Mouse (Mus musculus): ENCODE data around the gene Supt16. TPM values are rescaled to one million over a fixed set of nuclear protein-coding genes. Genes with fewer than 3 reads are reported as not detected.

Supt16 gene
- polyA plus RNA-seq, 1 experiment from 2014 or later = 72.3 TPM

DNA sequence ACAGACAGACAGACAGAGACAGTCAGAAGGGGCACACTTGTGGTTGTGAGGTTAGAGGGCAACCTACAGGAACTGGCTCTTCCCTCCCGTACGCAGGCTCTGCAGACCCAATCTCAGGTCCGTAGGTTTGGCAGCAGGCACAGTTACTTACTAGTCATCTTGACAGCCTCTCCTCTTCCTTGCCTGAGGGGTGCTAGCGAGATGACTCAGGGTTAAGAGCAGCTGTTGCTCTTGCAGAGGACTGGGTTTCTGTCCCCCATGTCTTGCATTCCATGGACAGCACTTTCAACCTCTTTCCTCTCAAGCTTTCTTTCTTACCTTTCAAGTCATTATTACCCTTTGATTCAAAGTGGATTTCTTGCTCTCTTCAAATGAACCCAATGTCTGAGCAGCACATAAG lies 53.1 kb downstream of the Supt16 start:
- Histone ChIP-seq H3K9ac (no peak overlapping the region), H3K27me3 (no peaks in the 10 kb centered on the region), H3K4me1 (peaks cover 17% of the 10 kb centered on the region), H3K9me3 (no peaks in the 10 kb centered on the region), H3K4me3 (no peak overlapping the region), H3K36me3 (no peaks in the 10 kb centered on the region), H3K27ac (no peak overlapping the region), H3K4me2 (replicated peaks) (no peak overlapping the region)
- WGBS = 68% methylated on average over 4 of the region's 4 CpGs
- ATAC-seq (ENCODE audit: low FRiP score, low read depth) = no peak

DNA sequence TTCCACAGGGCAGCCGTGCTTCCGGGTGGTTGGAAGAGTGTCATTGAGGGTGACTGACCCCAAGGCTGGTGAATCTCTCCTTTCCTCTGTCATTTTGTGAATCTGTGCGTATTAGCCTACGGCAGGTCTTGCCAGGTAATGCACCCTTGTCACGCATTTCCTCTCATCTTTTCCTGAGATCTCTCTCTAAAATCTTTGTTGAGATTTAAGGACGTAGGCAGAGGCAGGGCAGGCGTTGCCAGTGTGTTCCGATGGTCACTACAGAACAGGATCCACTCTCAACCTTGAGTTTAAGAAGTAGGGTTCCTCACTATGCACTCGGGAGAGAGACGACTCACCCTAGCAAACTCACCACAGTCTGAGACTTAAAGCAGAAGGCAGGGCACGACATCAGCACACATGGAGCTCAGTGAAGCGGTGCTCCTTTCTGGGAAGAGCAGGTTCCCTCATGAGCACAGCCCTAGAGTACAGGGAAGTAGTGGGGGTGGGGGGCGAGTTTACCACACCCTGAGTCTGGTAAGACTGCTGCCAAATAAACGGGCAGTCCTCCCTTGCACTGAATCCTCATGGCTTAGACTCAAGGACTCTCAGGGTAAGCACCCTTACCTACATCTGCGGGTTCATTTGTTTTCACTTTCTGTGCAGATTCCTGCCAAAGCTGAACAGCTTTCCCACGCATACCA lies 55.6 kb downstream of the Supt16 start:
- Histone ChIP-seq H3K27me3 (no peaks in the 10 kb centered on the region), H3K4me3 (no peak overlapping the region)
- WGBS = 68% methylated on average over 16 of the region's 16 CpGs

DNA sequence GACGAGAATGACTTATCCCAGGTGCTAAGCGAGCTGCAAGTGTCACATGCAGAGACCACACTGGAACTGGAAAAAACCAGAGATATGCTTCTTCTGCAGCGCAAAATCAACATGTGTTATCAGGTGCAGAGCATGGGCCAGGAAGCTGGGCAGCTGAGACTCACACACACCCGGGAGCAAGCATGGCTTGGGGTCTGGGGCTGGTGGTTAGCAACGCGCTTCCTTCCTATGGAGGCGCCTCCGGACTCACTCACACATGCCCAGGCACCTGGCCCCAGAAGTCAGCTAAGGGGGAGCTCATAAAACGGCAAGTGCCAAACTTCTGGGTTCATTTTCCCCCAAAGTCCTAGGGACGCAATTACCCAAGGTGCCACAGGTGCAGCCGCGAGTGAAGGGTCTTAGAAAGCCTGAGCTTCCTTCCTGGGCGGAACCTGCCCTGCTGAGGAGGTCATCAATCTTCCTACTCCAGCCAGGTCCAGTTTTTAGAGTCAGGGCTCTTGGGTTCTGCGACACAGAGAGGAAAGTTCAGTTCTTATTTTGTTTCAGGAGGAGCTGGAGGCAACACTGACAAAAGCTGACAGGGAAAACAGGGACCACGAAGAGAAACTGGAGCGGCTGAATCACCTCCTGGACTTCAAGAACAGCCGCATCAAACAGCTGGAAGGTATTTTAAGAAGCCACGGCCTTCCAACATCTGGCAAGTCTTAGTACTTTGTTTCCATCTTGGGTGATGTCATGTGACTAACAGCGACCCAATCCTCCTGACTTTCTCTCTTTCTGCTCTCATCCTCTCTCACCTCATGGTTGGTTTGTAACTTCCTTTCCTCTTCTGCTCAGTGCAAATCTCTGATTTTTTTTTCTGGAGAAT lies 56.4 kb downstream of the Supt16 start:
- no peaks in the 10 kb centered on the region for H3K27me3 ChIP-seq
- H3K4me2 ChIP-seq (replicated peaks) = peak overlapping the region; percentile 46
- 0 out of 2 replicates have a peak, but pooled peaks have one; percentile 28 for ATAC-seq (ENCODE audit: low FRiP score, low read depth)
- H3K9me3 ChIP-seq = no peaks in the 10 kb centered on the region
- 0 out of 2 replicates have a peak overlapping the region, but pooled peaks have one; percentile 1 for H3K4me3 ChIP-seq
- WGBS = 32% methylated on average over 19 of the region's 19 CpGs
- H3K36me3 ChIP-seq = no peaks in the 10 kb centered on the region
- peaks cover 17% of the 10 kb centered on the region for H3K4me1 ChIP-seq
- peak overlapping the region; percentile 29; the same call in 1 of the 2 replicates for H3K27ac ChIP-seq
- H3K9ac ChIP-seq = no peak overlapping the region

More for the DNA sequence above, 55.6 kb downstream of the Supt16 start:
- Histone ChIP-seq H3K36me3 (no peaks in the 10 kb centered on the region), H3K27ac (no peak overlapping the region), H3K9me3 (no peaks in the 10 kb centered on the region), H3K9ac (no peak overlapping the region), H3K4me1 (peaks cover 17% of the 10 kb centered on the region), H3K4me2 (replicated peaks) (peak overlapping the region; percentile 46; the same call in 1 of the 2 replicates)
- no peak for ATAC-seq (ENCODE audit: low FRiP score, low read depth)

DNA sequence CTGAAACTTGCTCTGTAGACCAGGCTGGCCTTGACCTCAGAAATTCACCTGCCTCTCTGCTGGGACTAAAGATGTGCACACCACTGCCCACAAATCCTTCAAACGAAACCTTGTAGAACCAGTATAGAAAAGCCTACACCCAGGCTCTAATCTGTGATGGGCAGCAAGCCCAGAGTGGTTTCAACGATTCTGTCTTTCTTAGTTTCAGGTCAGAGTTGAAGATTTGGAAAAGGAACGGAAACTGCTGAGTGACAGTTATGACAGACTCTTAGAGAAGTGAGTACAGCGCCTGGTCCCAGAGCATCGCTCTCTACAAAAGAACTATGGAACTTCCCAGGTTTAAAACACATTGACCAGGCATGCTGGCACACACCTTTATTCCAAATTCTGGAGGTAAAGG lies 63.6 kb downstream of the Supt16 start:
- Histone ChIP-seq H3K4me2 (replicated peaks) (no peak overlapping the region), H3K36me3 (no peaks in the 10 kb centered on the region), H3K4me3 (no peak overlapping the region), H3K27ac (no peak overlapping the region), H3K4me1 (no peaks in the 10 kb centered on the region), H3K27me3 (no peaks in the 10 kb centered on the region), H3K9ac (no peak overlapping the region), H3K9me3 (no peaks in the 10 kb centered on the region)
- WGBS = 80% methylated on average over 5 of the region's 5 CpGs
- no peak for ATAC-seq (ENCODE audit: low FRiP score, low read depth)

DNA sequence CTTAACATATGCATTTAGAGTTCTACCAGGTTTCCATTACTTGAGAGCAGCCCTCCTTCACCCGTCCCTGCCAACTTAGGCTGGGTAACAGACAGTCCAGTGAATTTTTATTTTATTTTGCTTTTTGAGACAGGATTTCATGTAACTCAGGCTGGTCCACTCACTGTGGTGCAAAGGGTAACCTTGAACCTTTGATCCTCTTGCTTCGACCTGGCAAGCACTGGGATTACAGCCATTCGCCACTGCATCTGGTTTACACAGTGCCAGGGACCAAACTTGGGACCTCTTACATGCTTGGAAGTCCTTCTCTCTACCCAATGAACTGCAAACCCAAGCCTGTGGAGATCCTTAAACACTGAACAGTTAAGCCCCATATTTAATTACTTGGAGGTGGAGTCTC lies 72.6 kb downstream of the Supt16 start:
- Histone ChIP-seq H3K9me3 (no peaks in the 10 kb centered on the region), H3K4me3 (no peak overlapping the region), H3K27me3 (no peaks in the 10 kb centered on the region), H3K9ac (no peak overlapping the region), H3K27ac (no peak overlapping the region), H3K4me2 (replicated peaks) (no peak overlapping the region), H3K4me1 (no peaks in the 10 kb centered on the region), H3K36me3 (no peaks in the 10 kb centered on the region)
- no peak for ATAC-seq (ENCODE audit: low FRiP score, low read depth)
- WGBS = 96% methylated on average over 3 of the region's 3 CpGs

DNA sequence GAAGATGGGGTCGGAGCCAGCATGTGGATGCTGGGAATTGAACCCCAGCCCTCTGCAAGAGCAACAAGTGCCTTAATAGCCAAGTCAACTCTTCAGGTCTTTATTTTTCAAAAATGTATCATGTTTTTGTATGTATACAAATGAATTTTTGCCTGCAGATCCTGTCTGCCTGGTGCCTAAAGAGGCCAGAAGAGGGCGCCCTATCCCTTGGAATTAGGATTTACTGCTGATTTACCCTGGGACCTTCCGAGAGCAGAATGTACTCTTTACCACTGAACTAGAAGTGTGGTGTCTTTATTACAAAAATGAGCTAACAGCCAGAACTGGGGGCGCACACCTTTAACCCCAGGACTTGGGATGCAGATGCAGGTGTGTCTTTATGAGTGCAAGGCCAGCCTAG lies 73.3 kb downstream of the Supt16 start:
- no peak overlapping the region for H3K27ac ChIP-seq
- no peak overlapping the region for H3K4me3 ChIP-seq
- no peak for ATAC-seq (ENCODE audit: low FRiP score, low read depth)
- no peak overlapping the region for H3K9ac ChIP-seq
- no peaks in the 10 kb centered on the region for H3K4me1 ChIP-seq
- WGBS = 24% methylated on average over 4 of the region's 4 CpGs
- no peaks in the 10 kb centered on the region for H3K36me3 ChIP-seq
- no peaks in the 10 kb centered on the region for H3K27me3 ChIP-seq
- H3K9me3 ChIP-seq = no peaks in the 10 kb centered on the region
- H3K4me2 ChIP-seq (replicated peaks) = no peak overlapping the region

DNA sequence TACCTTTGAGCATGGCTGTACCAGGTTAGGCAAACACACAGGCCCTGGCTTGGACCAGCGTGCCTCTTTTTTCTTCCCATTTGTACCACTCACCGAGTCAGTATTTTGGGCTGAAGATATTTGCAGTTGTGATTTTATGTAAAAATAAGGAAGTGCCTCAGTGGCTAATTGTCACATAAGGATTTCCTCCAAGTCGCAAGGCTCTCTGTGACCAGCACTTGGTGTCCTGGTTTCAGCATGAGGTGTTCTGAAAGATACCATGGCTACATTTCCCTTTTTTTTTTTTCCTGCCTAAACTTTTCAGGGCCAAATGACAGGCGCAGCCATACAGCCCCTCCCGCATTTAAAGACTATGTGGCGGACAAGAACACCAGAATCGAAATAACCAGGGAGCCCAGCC lies 77.0 kb downstream of the Supt16 start:
- Histone ChIP-seq H3K27me3 (no peaks in the 10 kb centered on the region), H3K4me2 (replicated peaks) (peak overlapping the region; percentile 90), H3K4me3 (peak overlapping the region; percentile 57; the same call in 1 of the 2 replicates), H3K9ac (no peak overlapping the region), H3K27ac (no peak overlapping the region; the same call in 1 of the 2 replicates), H3K9me3 (no peaks in the 10 kb centered on the region), H3K36me3 (no peaks in the 10 kb centered on the region), H3K4me1 (0 out of 2 replicates have a peak, but pooled peaks cover 3% of the 10 kb centered on the region)
- 59% methylated on average over 7 of the region's 7 CpGs for WGBS
- no peak for ATAC-seq (ENCODE audit: low FRiP score, low read depth)

DNA sequence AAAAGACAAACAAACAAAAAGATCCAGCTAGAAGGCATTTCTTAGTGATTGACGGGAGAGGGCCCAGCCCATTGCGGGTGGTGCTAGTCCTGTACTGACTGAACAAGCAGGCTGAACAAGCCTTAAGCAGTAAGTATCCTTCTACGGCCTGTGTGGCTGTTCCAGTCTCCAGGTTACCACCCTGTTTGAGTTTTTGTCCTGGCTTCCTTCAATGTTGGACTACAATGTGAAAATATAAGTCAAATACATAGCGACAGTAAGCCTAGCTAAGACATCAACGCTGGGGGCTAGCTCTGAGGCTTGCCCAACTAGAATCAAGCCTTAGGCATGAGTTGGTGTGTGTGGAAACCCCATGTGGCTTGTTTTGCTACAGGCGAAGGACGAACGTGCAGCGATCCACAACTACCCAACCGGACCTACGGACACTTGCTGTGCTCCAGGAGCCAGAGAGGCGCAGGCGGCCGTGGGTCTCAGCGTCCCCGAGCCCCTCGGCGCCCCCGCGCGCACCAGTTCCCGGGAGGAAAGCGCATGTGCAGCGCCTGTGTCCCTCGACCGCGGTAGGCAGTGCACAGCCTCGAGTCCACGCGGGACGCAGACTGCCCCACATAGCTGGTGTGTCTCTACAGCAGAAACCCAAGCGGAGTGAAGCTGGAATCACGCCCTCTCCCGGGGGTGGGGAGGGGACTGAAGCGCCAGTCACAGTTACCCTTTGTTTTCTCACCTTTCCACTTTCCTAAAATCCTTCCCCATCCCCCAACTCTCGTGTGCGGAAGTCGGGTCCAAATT lies 78.2 kb downstream of the Supt16 start:
- peak overlapping the region; percentile 57 for H3K4me3 ChIP-seq
- H3K27me3 ChIP-seq = no peaks in the 10 kb centered on the region
- 0 out of 2 replicates have a peak, but pooled peaks cover 3% of the 10 kb centered on the region for H3K4me1 ChIP-seq
- H3K4me2 ChIP-seq (replicated peaks) = peak overlapping the region; percentile 90
- peak; percentile 83 for ATAC-seq (ENCODE audit: low FRiP score, low read depth)
- peak overlapping the region; percentile 75 for H3K9ac ChIP-seq
- under 1% methylated on average over 38 of the region's 38 CpGs for WGBS
- H3K36me3 ChIP-seq = no peaks in the 10 kb centered on the region
- H3K27ac ChIP-seq = peak overlapping the region; percentile 80
- no peaks in the 10 kb centered on the region for H3K9me3 ChIP-seq

DNA sequence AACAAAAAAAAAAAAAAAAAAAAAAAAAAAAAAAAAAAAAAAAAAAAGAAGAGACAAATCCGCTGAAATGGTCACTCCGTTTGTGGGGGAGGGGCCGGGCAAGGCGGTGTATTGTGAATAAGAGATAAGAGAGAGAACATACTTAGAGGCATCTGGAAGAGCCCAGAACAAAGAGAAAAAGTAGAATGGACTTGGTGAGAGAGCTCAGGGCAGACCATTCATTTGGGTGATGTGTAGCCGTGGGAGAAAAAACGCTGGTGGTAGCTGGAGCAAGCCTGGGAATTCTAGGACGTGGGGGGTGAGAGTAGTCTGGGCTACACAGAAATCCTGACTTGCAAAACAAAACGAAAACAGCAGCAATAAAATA lies 78.8 kb downstream of the Supt16 start:
- Histone ChIP-seq H3K4me2 (replicated peaks) (peak overlapping the region; percentile 90), H3K4me1 (0 out of 2 replicates have a peak, but pooled peaks cover 3% of the 10 kb centered on the region), H3K36me3 (no peaks in the 10 kb centered on the region), H3K27ac (peak overlapping the region; percentile 80; the same call in 1 of the 2 replicates), H3K9me3 (no peaks in the 10 kb centered on the region), H3K9ac (peak overlapping the region; percentile 75; the same call in 1 of the 2 replicates), H3K27me3 (no peaks in the 10 kb centered on the region), H3K4me3 (peak overlapping the region; percentile 57)
- 27% methylated on average over 8 of the region's 8 CpGs for WGBS
- peak; percentile 18; the same call in 1 of the 2 replicates for ATAC-seq (ENCODE audit: low FRiP score, low read depth)

DNA sequence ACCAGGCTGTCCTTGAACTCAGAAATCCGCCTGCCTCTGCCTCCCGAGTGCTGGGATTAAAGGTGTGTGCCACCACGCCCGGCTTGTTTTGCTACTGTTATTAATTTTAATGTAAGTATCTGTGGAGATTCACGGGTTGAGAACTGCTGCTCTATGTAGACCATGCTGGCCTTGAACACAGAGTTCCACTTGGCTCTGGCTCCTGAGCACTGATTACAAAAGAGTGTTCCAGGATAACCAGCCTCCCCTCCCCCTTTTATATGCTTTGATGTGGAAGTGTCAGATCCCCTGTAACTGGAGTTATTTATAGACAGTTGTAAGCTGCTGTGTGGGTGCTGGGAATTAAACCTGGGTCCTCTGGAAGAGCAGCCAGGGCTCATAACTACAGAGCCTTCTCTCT lies 80.0 kb downstream of the Supt16 start:
- H3K4me2 ChIP-seq (replicated peaks) = no peak overlapping the region
- WGBS = 91% methylated on average over 5 of the region's 5 CpGs
- H3K9ac ChIP-seq = no peak overlapping the region
- H3K4me1 ChIP-seq = 0 out of 2 replicates have a peak, but pooled peaks cover 3% of the 10 kb centered on the region
- no peak overlapping the region for H3K4me3 ChIP-seq
- H3K9me3 ChIP-seq = no peaks in the 10 kb centered on the region
- no peak for ATAC-seq (ENCODE audit: low FRiP score, low read depth)
- H3K36me3 ChIP-seq = no peaks in the 10 kb centered on the region
- H3K27ac ChIP-seq = no peak overlapping the region
- no peaks in the 10 kb centered on the region for H3K27me3 ChIP-seq

DNA sequence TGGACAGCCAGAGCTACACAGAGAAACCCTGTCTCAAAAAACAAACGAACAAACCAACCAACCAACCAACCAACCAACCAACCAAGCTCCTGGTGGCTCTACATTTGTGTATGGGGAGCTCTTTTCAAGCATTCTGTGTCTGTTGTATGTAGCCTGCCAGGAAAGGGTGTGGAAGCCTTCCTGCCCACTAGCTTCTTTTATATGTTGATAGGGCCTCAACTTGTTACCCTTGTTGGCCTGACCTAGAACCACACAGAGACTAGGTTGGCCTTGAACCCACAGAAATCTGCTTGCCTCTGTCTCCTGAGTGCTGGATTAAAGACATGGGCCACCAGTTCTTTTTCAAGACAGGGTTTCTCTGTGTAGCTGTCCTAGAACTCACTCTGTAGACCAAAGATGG lies 83.1 kb downstream of the Supt16 start:
- WGBS = 80% methylated on average over 1 of the region's 1 CpGs
- no peaks in the 10 kb centered on the region for H3K36me3 ChIP-seq
- 0 out of 2 replicates have a peak, but pooled peaks cover 3% of the 10 kb centered on the region for H3K4me1 ChIP-seq
- no peak for ATAC-seq (ENCODE audit: low FRiP score, low read depth)
- no peaks in the 10 kb centered on the region for H3K27me3 ChIP-seq
- H3K4me3 ChIP-seq = no peak overlapping the region
- H3K4me2 ChIP-seq (replicated peaks) = no peak overlapping the region
- H3K9me3 ChIP-seq = no peaks in the 10 kb centered on the region
- H3K27ac ChIP-seq = no peak overlapping the region
- no peak overlapping the region for H3K9ac ChIP-seq

Data from limb, embryonic 13.5 days (tissue).